Mouse (Mus musculus) testis, postnatal 10 days (tissue): ENCODE measurements at regions not wholly inside any gene's neighbourhood (a gene's known extent, or its start where the extent isn't known, plus 50 kb on each side); places are given as distances from the start of the nearest gene placed in this dataset.
A peak's percentile ranks its signal among the peaks of the same experiment; 100 is the strongest.

Source experiments
- DNase-seq: peaks from one replicate; pipeline ENCODE4 v3.0.0; 2021; ENCODE audit warnings: low spot score

GRCm38 (mm10) chr10:117447206-117447605, 67.4 kb upstream of the Cpsf6 start:
- DNase-seq, result no peak

GRCm38 (mm10) chr10:117446776-117447175, 67.0 kb upstream of the Cpsf6 start:
- DNase-seq, result no peak

- no peak for DNase-seq
Measured at GRCm38 (mm10) chr10:117445801-117446490, 66.1 kb upstream of the Cpsf6 start.

GRCm38 (mm10) chr10:117445181-117445790, 65.5 kb upstream of the Cpsf6 start:
- DNase-seq, result no peak

- no peak for DNase-seq
Measured at GRCm38 (mm10) chr10:117444761-117445160, 64.9 kb upstream of the Cpsf6 start.

- no peak for DNase-seq
Measured at GRCm38 (mm10) chr10:117443426-117444350, 63.9 kb upstream of the Cpsf6 start.

GRCm38 (mm10) chr10:117441979-117442803, 62.4 kb upstream of the Cpsf6 start:
- DNase-seq, result no peak

GRCm38 (mm10) chr10:117441121-117441978, 61.5 kb upstream of the Cpsf6 start:
- no peak for DNase-seq

GRCm38 (mm10) chr10:117440225-117440976, 60.6 kb upstream of the Cpsf6 start:
- no peak for DNase-seq

- no peak for DNase-seq
Measured at GRCm38 (mm10) chr10:117439206-117440110, 59.6 kb upstream of the Cpsf6 start.

- no peak for DNase-seq
Measured at GRCm38 (mm10) chr10:117438614-117439193, 58.9 kb upstream of the Cpsf6 start.

- DNase-seq, result no peak
Measured at GRCm38 (mm10) chr10:117437970-117438369, 58.2 kb upstream of the Cpsf6 start.

GRCm38 (mm10) chr10:117436875-117437715, 57.3 kb upstream of the Cpsf6 start:
- peak; percentile 68 for DNase-seq

- no peak for DNase-seq
Measured at GRCm38 (mm10) chr10:117436308-117436874, 56.6 kb upstream of the Cpsf6 start.

- DNase-seq, result no peak
Measured at GRCm38 (mm10) chr10:117435734-117436121, 55.9 kb upstream of the Cpsf6 start.

- DNase-seq, result peak; percentile 96
Measured at GRCm38 (mm10) chr10:117434871-117435733, 55.3 kb upstream of the Cpsf6 start.
